Mouse (Mus musculus) bone marrow macrophage, adult 2 months (primary cell): Measurements from ENCODE around the gene Anp32e. TPM values are rescaled to one million over a fixed set of nuclear protein-coding genes. Genes with fewer than 3 reads are reported as not detected.

Experiments
- H3K27ac ChIP-seq: 2 replicates; pipeline ENCODE4 v1.5.1; 2012; ENCODE audit warnings: low read depth, low read length; ENCODE audit not compliant: insufficient read depth
- H3K4me1 ChIP-seq: 2 replicates; pipeline ENCODE4 v1.6.1; 2012; ENCODE audit warnings: low read length; ENCODE audit not compliant: control insufficient read depth, insufficient read depth
- H3K4me3 ChIP-seq: 2 replicates; pipeline ENCODE4 v1.5.1; 2012; ENCODE audit warnings: mild to moderate bottlenecking, low read length, moderate library complexity; ENCODE audit not compliant: insufficient read depth
- CTCF ChIP-seq: IDR thresholded peaks from 2 replicates; pipeline ENCODE4 v1.5.1; 2012; ENCODE audit warnings: low read depth, mild to moderate bottlenecking, low read length, moderate library complexity
- POLR2A ChIP-seq: IDR thresholded peaks from 2 replicates; pipeline ENCODE4 v1.6.1; 2012; ENCODE audit warnings: mild to moderate bottlenecking, low read depth, low read length, borderline replicate concordance
- polyA plus RNA-seq: library from polyadenylated mRNA; stranded (reverse); fragments of >200 nt; gene quantifications from 2 replicates; pipeline ENCODE4 v1.2.4, GENCODE M21; 2012; ENCODE audit not compliant: missing spikeins, insufficient read depth, insufficient read length

Anp32e gene
- polyA plus RNA-seq, 1 experiment = 134 TPM

DNA sequence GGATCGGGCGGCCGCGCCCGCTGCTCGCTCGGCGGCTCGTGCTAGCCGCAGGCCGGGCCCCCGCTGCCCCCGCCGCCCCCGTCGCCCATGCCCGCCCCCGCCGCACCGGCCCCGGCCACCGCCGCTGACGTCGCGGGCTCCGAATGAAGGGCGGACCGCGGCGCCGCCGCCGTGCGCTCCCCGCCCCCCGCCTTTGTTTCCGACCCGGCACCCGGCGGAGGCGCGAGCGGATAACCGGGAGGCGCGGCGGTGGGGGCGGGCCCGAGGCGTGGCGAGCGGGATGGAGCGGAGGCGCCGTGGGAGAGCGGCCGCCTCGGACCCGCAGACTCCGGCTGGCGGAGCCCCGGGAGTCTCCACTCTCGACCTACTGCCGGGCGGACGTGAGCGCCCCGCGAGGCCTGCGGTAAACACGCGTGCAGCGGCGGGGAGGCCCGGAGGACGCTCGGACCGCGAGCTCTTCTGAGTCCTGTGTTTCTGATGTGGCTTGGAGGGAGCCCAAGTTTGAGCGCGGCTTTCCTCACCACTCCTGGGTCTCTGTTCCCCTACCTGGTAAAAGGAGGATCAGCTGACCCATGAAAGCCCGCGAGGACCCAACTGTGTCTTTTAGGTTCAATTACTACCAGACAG, 66.9 kb downstream of the Anp32e start, which contains the start of gene Plekho1:
Gene Plekho1, minus strand, starts transcription at position 200 of the 627 bp plus-strand sequence.
- TF ChIP-seq POLR2A (peak; percentile 91), CTCF (no peak)
- Histone ChIP-seq H3K4me1 (peaks cover 62% of the 10 kb centered on the region), H3K27ac (peak within 1 kb of the TSS; percentile 98), H3K4me3 (peak within 1 kb of the TSS; percentile 92)

DNA sequence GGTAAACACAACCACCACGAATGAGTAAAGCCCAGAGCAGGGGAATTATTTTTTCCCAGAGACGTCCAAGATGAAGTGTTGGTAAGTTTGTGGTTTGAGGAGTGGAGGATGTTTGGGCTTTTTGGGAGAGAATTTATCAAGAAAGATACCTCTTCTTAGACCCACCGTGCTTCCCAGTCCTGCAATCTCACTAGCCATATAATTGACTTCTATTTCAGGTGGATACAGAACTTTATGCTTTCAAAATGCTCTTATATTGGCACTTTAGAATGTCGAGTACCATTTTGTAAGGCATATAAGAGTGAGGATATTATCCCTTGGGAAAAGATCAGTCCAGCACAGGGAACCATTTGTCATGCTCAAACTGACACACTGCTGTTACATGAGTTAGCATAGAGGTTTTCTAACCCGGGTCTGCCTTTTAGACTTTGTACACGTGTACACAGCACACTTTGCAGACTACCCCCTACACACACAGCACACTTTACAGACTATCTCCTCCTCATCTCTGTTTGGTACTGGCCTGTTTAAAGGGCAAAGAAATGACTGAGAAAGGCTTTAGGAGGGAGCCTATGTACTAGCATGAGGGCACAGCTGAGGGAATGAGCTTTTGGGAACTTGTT, 67.5 kb downstream of the Anp32e start:
- H3K27ac ChIP-seq = peak overlapping the region; percentile 88
- no peak for TF ChIP-seq CTCF
- no peak for TF ChIP-seq POLR2A
- peaks cover 56% of the 10 kb centered on the region for H3K4me1 ChIP-seq
- peak overlapping the region; percentile 92 for H3K4me3 ChIP-seq

Other genes starting within 250 kb of the Anp32e start
- 2.4 and 2.6 TPM in 2 replicates for gene Adamtsl4, start 241.3 kb upstream of the Anp32e start, polyA plus RNA-seq
- gene Ecm1, start 189.7 kb upstream of the Anp32e start, polyA plus RNA-seq = 155 and 159 TPM in 2 replicates
- 27.0 and 27.8 TPM in 2 replicates for gene Tars2, start 169.0 kb upstream of the Anp32e start, polyA plus RNA-seq
- gene Rprd2, start 110.4 kb upstream of the Anp32e start, polyA plus RNA-seq = 24.4 and 29.0 TPM in 2 replicates
- gene Prpf3, start 73.4 kb upstream of the Anp32e start, polyA plus RNA-seq = 33.0 and 34.9 TPM in 2 replicates
- gene Mrps21, start 57.7 kb upstream of the Anp32e start, polyA plus RNA-seq = 227 and 228 TPM in 2 replicates
- 1.6 and 1.7 TPM in 2 replicates for gene Ciart, start 47.0 kb upstream of the Anp32e start, polyA plus RNA-seq
- gene BC028528, start 37.2 kb upstream of the Anp32e start, polyA plus RNA-seq = 145 and 162 TPM in 2 replicates
- gene Aph1a, start 35.3 kb upstream of the Anp32e start, polyA plus RNA-seq = 116 and 118 TPM in 2 replicates
- not detected in 2 replicates for gene Car14, start 24.6 kb upstream of the Anp32e start, polyA plus RNA-seq
- 298 and 305 TPM in 2 replicates for gene Plekho1, start 66.8 kb downstream of the Anp32e start, polyA plus RNA-seq
- gene Vps45, start 129.2 kb downstream of the Anp32e start, polyA plus RNA-seq = 18.6 and 22.9 TPM in 2 replicates
- gene Otud7b, start 175.3 kb downstream of the Anp32e start, polyA plus RNA-seq = 4.7 and 5.1 TPM in 2 replicates
- gene Mtmr11, start 232.8 kb downstream of the Anp32e start, polyA plus RNA-seq = 12.6 and 14.4 TPM in 2 replicates
- 53.7 and 62.7 TPM in 2 replicates for gene Sf3b4, start 243.1 kb downstream of the Anp32e start, polyA plus RNA-seq